Mouse (Mus musculus) left cerebral cortex, postnatal 25 days (tissue): ENCODE measurements around the gene Tatdn3. TPM values are rescaled to one million over a fixed set of nuclear protein-coding genes. Genes with fewer than 3 reads are reported as not detected.

Experiments used
- DNase-seq, 2 experiments: peaks; one replicate each; pipeline ENCODE4 v3.0.0; 2022; ENCODE audit warnings: low spot score in 2 of 2, mixed read lengths in 1 of 2
- intact Hi-C: fragments of 180-260 bp; cut with DNase I; formaldehyde crosslinking; loops from one replicate; pipeline ENCODE4 v1.15.1; 2025
- total RNA-seq, 2 experiments: library from RNA; stranded (reverse); gene quantifications; 2 replicates each; pipeline ENCODE4 v1.2.3; 2021

Gene Tatdn3
- total RNA-seq, 2 experiments from 2014 or later = 26.6 to 27.1 TPM

DNA sequence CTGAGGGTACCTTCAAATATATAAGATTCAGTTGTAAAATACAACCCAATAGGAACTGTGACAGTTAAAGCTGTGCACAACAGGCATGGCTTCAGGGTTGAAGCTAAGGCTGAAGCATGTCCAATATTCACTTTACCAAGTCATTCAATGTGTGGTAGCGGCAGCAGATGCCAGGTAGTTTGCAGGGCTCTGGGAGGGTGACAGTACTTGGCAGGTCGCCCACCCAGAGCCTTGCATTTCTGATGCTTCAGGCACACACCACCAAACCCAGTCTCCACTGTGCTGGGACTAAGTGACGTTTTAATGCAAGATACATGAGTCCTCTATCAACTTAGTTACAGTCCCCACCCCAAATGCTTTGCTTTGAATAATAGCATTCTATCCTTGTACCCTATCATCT is 62.0 kb downstream of the Tatdn3 start:
- no peak for DNase-seq
- intact Hi-C loops = no loop called here

DNA sequence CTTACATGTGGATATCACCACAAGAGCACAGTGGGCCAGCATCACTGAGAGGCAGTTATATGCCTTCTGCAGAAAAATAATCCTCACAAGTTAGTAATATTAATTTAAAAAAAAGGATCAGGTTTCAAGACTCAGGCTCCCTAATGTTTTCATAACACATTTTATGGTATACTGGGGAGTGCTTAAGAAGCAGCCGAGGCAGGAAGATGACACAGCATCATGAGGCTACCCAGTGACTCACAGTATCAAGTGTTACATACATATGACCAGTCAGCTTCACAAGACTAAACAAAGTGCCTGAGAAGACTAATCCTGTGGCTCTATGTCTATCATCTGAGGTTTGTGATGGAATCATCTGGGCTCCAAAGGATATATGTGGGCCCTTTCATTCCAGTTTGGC is 64.7 kb downstream of the Tatdn3 start:
- intact Hi-C loops = no loop called here
- DNase-seq = no peak

DNA sequence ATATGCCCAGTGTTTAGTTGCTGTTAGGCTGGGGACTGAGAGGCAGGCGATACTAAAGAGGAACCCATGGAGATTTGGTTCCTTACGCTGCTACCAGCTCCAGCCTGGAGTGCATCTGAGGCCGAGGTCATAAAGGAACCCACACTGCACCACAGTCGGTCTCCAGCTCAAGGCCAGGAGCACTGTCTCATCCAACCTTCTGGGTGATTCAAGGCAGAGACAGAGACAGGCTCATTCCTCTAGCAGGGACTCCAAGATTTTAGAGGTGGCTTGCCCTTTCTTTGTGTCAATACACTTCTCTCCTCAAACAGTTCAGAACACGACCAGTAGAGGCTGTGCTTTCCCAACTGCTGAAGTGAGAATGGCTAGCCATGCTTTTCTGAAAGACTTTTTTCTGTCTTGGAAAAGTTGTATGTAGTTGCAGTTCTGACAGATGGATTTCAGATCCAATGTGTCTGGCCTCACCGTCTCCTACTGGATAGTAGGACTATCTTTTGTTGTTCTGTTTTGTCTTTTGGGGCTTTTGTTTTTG is 66.3 kb downstream of the Tatdn3 start:
- no peak for DNase-seq
- intact Hi-C loops = no loop called here

Other genes with a start within 250 kb of the Tatdn3 start
- 100 to 1,000 TPM; 106 to 110 TPM for gene Rps6kc1, start 151.2 kb downstream of the Tatdn3 start, total RNA-seq
- 10 to 100 TPM; 59.7 to 63.6 TPM for gene Angel2, start 137.8 kb downstream of the Tatdn3 start, total RNA-seq
- 1 to 10 TPM; 1.8 to 1.9 TPM for gene Vash2, start 83.6 kb downstream of the Tatdn3 start, total RNA-seq
- 10 to 100 TPM; 13.0 to 15.3 TPM for gene Flvcr1, start 36.8 kb downstream of the Tatdn3 start, total RNA-seq
- not detected for gene Spata45, start 26.3 kb downstream of the Tatdn3 start, total RNA-seq
- gene Nsl1, start 80 bp upstream of the Tatdn3 start, total RNA-seq = under 1 TPM; 0.32 to 0.69 TPM
- gene Batf3, start 34.9 kb upstream of the Tatdn3 start, total RNA-seq = 1 to 10 TPM; 1.2 to 1.9 TPM
- gene Fam71a, start 101.9 kb upstream of the Tatdn3 start, total RNA-seq = not detected
- gene Atf3, start 155.1 kb upstream of the Tatdn3 start, total RNA-seq = 1 to 10 TPM in 1 of 2 experiments, under 1 TPM in 1; 0.53 to 1.4 TPM